Mouse (Mus musculus): ENCODE results near the gene Traf3ip3. TPM values are rescaled to one million over a fixed set of nuclear protein-coding genes. Genes with fewer than 3 reads are reported as not detected.

Traf3ip3 gene
- total and polyA plus RNA-seq, 2 experiments from 2014 or later, result 1.6 to 1.8 TPM

- Histone ChIP-seq H3K9ac (no peak overlapping the region), H3K4me3 (ENCODE audit: low read depth, low read length) (no peak overlapping the region), H3K27ac (ENCODE audit: low read depth, low read length) (peak overlapping the region; percentile 67; the same call in 1 of the 2 replicates), H3K36me3 (ENCODE audit: insufficient read depth) (no peaks in the 10 kb centered on the region), H3K27me3 (ENCODE audit: insufficient read depth, low read length) (no peaks in the 10 kb centered on the region), H3K4me2 (ENCODE audit: low read depth) (no peak overlapping the region), H3K9me3 (ENCODE audit: low read length) (no peaks in the 10 kb centered on the region), H3K4me1 (ENCODE audit: insufficient read depth) (peaks cover 8% of the 10 kb centered on the region)
- 89% methylated on average over 6 of the region's 6 CpGs for WGBS
- DNase-seq, result no peak
- no peak for ATAC-seq
- no peak for TF ChIP-seq CTCF (IDR thresholded peaks at IDR 0.05; ENCODE audit: low read depth)
These were observed 13.2 kb downstream of the Traf3ip3 start for GRCm38 (mm10) chr1:193188257-193188656.

DNA sequence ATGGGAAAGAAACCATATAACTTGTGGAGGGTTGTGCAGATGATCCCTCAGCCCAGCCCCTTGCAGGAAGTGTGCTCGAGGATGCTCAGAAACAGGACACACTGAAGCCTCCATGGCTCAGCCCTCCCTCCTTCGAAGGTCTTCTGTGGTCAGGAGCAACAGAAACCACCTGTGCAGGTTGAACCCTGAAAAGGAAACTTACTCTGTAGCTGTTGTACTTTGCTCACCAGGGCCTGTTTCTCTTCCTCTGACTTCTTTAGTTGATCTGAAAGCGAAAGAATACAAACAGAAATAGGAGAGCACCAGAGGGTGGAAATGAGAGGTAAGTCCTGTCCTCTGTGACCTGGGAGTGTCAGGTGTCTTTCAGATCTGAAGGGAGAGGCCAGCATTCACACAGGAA lies 20.4 kb downstream of the Traf3ip3 start:
- 89% methylated on average over 3 of the region's 3 CpGs for WGBS
- Histone ChIP-seq H3K27ac (ENCODE audit: low read depth, low read length) (no peak overlapping the region), H3K9ac (no peak overlapping the region), H3K4me3 (ENCODE audit: low read depth, low read length) (no peak overlapping the region), H3K4me2 (ENCODE audit: low read depth) (no peak overlapping the region), H3K9me3 (ENCODE audit: low read length) (no peaks in the 10 kb centered on the region), H3K36me3 (ENCODE audit: insufficient read depth) (no peaks in the 10 kb centered on the region), H3K27me3 (ENCODE audit: insufficient read depth, low read length) (no peaks in the 10 kb centered on the region), H3K4me1 (ENCODE audit: insufficient read depth) (no peaks in the 10 kb centered on the region)
- no peak for ATAC-seq
- no peak for TF ChIP-seq CTCF (IDR thresholded peaks at IDR 0.05; ENCODE audit: low read depth)
- DNase-seq, result no peak

DNA sequence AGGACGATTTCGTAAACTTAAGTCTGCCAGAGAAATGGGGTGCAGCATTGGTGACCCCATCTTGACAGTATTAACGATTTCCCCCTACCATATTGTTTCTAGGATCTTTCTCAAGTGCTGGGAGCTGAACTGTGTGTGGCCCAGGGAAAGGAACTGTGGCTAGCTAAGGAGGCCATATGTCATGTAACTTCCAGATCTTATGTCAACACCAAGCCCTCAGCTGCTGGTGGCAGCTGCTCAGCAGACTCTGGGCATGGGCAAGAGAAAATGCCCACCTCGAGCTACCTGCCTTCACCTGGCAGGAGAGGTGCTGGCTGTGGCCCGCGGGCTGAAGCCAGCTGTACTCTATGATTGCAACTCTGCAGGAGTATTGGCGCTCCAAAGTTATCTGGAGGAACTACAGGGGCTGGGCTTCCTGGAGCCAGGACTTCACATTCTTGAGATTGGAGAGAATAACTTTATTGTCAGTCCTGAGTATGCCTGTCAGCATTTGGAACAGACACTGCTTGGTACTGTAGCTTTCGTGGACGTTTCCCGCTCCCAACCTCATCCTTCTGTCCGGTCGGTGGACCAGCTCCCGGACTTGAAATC lies 27.3 kb downstream of the Traf3ip3 start:
- TF ChIP-seq CTCF (IDR thresholded peaks at IDR 0.05; ENCODE audit: low read depth), result no peak
- Histone ChIP-seq H3K9me3 (ENCODE audit: low read length) (no peaks in the 10 kb centered on the region), H3K4me2 (ENCODE audit: low read depth) (peak overlapping the region; percentile 75), H3K27ac (ENCODE audit: low read depth, low read length) (no peak overlapping the region), H3K4me1 (ENCODE audit: insufficient read depth) (peaks cover 18% of the 10 kb centered on the region; the same call in 1 of the 2 replicates), H3K9ac (no peak overlapping the region), H3K4me3 (ENCODE audit: low read depth, low read length) (peak overlapping the region; percentile 76), H3K36me3 (ENCODE audit: insufficient read depth) (no peaks in the 10 kb centered on the region), H3K27me3 (ENCODE audit: insufficient read depth, low read length) (no peaks in the 10 kb centered on the region)
- 91% methylated on average over 13 of the region's 13 CpGs for WGBS
- no peak for DNase-seq
- ATAC-seq, result no peak

DNA sequence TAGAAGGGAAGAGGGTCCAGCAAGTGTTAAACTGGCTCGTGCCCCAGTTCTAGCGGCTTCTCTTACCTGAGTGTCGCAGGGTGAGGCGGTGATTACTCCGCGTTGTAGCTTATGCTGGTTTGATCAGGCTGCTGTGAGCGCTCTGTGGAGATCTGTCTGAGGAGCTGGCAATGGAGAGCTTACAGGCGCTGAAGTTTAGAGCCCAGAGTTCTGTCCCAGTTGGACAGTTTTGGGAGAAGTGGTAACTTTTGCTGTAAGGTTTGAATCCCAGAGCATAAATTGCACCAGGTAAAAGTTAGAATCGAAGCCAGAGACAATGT lies 27.7 kb downstream of the Traf3ip3 start:
- DNase-seq (no peak), ATAC-seq (no peak)
- no peak for TF ChIP-seq CTCF (IDR thresholded peaks at IDR 0.05; ENCODE audit: low read depth)
- H3K27me3 ChIP-seq (ENCODE audit: insufficient read depth, low read length), result no peaks in the 10 kb centered on the region
- 16% methylated on average over 9 of the region's 9 CpGs for WGBS
- peak overlapping the region; percentile 84 for H3K9ac ChIP-seq
- no peaks in the 10 kb centered on the region for H3K36me3 ChIP-seq (ENCODE audit: insufficient read depth)
- H3K4me1 ChIP-seq (ENCODE audit: insufficient read depth), result peaks cover 18% of the 10 kb centered on the region; the same call in 1 of the 2 replicates
- H3K4me2 ChIP-seq (ENCODE audit: low read depth), result peak overlapping the region; percentile 75
- H3K9me3 ChIP-seq (ENCODE audit: low read length), result no peaks in the 10 kb centered on the region
- peak overlapping the region; percentile 76 for H3K4me3 ChIP-seq (ENCODE audit: low read depth, low read length)
- peak overlapping the region; percentile 87 for H3K27ac ChIP-seq (ENCODE audit: low read depth, low read length)

- under 1% methylated on average over 48 of the region's 48 CpGs for WGBS
- no peaks in the 10 kb centered on the region for H3K9me3 ChIP-seq (ENCODE audit: low read length)
- H3K4me3 ChIP-seq (ENCODE audit: low read depth, low read length), result peak overlapping the region; percentile 76
- H3K4me1 ChIP-seq (ENCODE audit: insufficient read depth), result peaks cover 18% of the 10 kb centered on the region; the same call in 1 of the 2 replicates
- peak overlapping the region; percentile 84 for H3K9ac ChIP-seq
- H3K27ac ChIP-seq (ENCODE audit: low read depth, low read length), result peak overlapping the region; percentile 87
- H3K36me3 ChIP-seq (ENCODE audit: insufficient read depth), result no peaks in the 10 kb centered on the region
- ATAC-seq, result peak; percentile 99
- H3K4me2 ChIP-seq (ENCODE audit: low read depth), result peak overlapping the region; percentile 75
- H3K27me3 ChIP-seq (ENCODE audit: insufficient read depth, low read length), result no peaks in the 10 kb centered on the region
- TF ChIP-seq CTCF (IDR thresholded peaks at IDR 0.05; ENCODE audit: low read depth), result peak; percentile 52
- DNase-seq, result peak; percentile 99
These were observed 28.3 kb downstream of the Traf3ip3 start for GRCm38 (mm10) chr1:193172991-193173809.

DNA sequence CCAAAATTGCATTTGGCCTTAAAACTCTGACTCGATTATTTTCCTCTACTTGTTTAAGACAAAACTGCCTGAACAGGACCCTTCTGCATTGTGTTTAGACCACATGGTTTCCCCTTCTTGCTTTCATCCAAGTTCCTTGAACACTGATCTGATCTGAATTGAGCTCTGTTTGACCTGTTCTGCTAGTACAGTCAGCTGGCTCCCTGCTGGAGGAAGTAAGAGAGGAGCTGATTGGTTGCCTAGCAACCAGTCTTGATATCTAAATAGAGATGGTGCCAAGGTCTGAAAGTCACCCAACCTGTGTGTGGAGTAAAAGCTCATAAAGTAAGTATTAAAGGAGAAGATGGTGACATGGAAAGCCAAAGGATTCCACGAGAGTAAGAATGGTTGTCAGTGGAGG lies 31.6 kb downstream of the Traf3ip3 start:
- ATAC-seq (no peak), DNase-seq (peak; percentile 34)
- Histone ChIP-seq H3K4me2 (ENCODE audit: low read depth) (no peak overlapping the region), H3K9me3 (ENCODE audit: low read length) (no peaks in the 10 kb centered on the region), H3K9ac (no peak overlapping the region), H3K27ac (ENCODE audit: low read depth, low read length) (no peak overlapping the region), H3K36me3 (ENCODE audit: insufficient read depth) (no peaks in the 10 kb centered on the region), H3K4me1 (ENCODE audit: insufficient read depth) (peaks cover 13% of the 10 kb centered on the region; the same call in 1 of the 2 replicates), H3K4me3 (ENCODE audit: low read depth, low read length) (no peak overlapping the region), H3K27me3 (ENCODE audit: insufficient read depth, low read length) (no peaks in the 10 kb centered on the region)
- WGBS, result 44% methylated on average over 2 of the region's 2 CpGs
- no peak for TF ChIP-seq CTCF (IDR thresholded peaks at IDR 0.05; ENCODE audit: low read depth)

DNA sequence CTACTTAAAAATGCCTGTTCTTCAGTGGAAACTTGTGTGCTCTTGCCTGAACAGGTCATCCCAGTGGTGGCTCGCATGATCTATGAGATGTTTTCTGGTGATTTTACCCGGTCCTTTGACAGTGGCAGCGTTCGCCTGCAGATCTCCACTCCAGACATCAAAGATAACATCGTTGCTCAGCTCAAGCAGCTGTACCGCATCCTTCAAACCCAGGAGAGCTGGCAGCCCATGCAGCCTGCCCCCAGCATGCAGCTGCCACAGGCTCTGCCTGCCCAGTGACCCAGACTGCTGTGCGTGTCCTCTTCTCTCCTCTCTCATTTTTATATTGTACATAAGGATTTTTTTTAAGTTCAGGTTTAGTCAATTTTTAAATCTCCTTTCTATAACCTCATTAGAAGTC lies 32.3 kb downstream of the Traf3ip3 start:
- H3K27me3 ChIP-seq (ENCODE audit: insufficient read depth, low read length), result no peaks in the 10 kb centered on the region
- H3K27ac ChIP-seq (ENCODE audit: low read depth, low read length), result no peak overlapping the region
- 0 out of 2 replicates have a peak, but pooled peaks cover 7% of the 10 kb centered on the region for H3K4me1 ChIP-seq (ENCODE audit: insufficient read depth)
- DNase-seq, result no peak
- WGBS, result 90% methylated on average over 7 of the region's 7 CpGs
- no peak overlapping the region for H3K4me3 ChIP-seq (ENCODE audit: low read depth, low read length)
- no peaks in the 10 kb centered on the region for H3K36me3 ChIP-seq (ENCODE audit: insufficient read depth)
- no peaks in the 10 kb centered on the region for H3K9me3 ChIP-seq (ENCODE audit: low read length)
- no peak for ATAC-seq
- no peak for TF ChIP-seq CTCF (IDR thresholded peaks at IDR 0.05; ENCODE audit: low read depth)
- H3K4me2 ChIP-seq (ENCODE audit: low read depth), result no peak overlapping the region
- no peak overlapping the region for H3K9ac ChIP-seq

All from forebrain, postnatal 0 days (tissue).